Mouse (Mus musculus) spleen, adult 12 weeks (tissue): Measurements from ENCODE around the gene Usp47.

Source experiments
- DNase-seq: peaks from one replicate; pipeline ENCODE4 v3.0.0; 2022; ENCODE audit warnings: low spot score

Gene Usp47

DNA sequence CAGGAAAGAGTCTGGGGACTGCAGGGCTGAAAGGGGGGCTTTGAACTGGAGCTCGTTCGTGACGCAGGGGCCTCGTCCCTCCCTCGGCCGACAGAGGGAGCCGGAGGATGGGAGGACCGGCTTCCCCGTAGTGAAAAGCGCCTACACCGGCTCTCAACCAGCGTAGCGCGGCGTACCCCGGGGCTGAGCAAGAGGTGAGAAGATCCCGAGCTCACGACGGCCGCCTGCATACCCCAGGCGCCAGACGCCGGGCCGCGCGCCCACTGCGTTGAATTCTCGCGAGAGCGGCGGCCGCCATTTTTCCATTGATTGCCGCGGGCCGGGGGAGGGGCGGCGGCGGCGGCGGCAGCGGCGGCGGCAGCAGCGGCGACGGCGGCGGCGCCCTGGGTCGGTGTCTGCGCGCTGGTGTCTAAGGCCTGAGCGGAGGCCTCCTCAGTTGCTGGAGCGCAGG, at the start of gene Usp47:
Usp47 (plus strand) TSS at position 355 of the 451 bp plus-strand sequence.
- DNase-seq = peak; percentile 80

DNA sequence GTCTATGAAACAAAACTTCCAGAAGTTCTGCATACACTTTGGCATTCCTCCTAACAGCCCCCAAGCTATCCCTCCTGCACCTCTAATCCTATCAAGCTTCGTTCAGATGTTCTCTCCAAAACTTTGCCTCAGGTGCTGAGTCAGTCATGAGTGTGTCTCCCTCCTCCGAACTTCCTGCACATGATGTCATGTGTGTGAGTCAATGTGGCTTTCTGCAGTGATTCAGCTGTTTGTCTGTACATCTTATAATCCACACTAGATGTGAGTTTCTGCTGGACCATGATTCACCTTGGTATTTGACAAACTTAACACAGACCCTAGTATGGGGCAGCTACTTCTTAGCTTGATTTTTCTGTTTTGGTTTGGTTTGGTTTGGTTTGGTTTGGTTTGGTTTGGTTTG, 46.9 kb upstream of the Usp47 start:
- no peak for DNase-seq

DNA sequence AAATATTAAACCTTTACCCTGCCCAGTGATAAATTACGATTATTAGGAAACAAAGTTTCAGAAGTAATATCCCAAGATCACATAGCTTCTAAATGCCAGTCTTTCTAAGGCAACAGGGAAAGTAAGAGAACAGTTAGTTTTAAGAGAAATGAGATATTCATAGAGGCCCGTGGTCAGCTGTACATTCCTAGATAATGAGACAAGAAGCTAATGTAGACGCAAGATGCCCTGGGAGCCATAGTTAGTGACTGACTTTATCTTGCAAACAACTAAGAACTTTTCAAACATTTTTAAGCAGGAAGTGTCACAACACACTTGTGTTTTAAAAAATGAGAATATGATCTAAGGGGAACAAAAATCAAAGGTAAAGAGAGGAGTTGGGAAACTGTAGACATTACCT, 45.4 kb upstream of the Usp47 start:
- no peak for DNase-seq

DNA sequence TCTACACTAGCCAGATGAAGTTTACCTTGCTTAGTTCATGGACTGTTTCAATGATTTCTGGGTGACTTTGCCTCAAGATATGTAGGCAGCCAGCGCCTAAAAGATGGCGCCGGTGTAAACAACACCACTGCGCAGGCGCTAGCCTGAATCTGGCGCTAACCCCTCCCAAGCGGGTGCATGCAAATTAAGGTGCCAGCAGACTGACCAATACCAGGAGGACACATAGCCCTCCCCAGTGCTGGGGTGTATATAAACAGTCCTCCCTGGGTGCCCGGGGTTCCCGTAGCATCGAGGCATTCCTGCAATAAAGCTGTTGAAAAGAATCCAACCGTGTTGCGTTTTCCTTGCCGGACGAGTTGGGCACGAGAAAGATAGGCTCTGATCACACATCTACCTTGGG, 41.0 kb upstream of the Usp47 start:
- no peak for DNase-seq

DNA sequence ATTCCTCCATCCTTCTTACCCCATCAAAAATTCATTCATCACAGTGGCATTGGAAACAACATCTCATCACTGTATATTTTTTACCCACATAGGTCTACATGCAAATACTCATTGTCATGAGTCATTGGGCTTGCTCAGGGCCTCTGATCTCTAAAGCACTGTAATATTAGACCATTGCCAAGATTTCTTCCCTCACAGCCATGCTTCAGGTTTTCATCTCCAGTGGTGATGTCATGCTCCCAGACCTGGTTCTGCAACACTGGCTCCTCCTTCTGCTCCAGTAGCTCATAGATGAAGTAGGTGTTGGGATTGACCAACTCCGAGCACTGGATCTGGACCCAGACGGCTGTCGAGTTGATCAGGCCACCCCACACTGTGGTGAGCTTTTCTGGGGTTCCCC, 38.8 kb upstream of the Usp47 start:
- DNase-seq = no peak

DNA sequence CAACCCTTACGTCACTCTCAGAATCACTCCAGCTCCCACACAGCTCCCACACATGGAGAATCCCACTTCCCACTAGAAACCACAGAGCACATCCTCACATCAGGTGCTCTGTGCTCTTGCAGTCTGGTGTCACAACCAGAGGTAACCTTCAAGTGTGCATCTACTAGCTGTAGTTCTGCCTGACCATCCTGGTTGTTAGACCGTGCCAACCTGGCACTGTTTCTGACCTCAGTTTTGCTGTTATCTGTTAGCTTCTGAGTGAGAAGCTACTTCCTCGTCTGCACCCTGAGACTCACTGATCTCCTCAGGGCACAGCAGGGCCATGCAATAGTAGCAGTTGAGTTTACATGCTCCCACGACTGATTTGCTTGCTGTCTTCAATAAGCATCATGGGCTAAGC, 38.0 kb upstream of the Usp47 start:
- DNase-seq = no peak

DNA sequence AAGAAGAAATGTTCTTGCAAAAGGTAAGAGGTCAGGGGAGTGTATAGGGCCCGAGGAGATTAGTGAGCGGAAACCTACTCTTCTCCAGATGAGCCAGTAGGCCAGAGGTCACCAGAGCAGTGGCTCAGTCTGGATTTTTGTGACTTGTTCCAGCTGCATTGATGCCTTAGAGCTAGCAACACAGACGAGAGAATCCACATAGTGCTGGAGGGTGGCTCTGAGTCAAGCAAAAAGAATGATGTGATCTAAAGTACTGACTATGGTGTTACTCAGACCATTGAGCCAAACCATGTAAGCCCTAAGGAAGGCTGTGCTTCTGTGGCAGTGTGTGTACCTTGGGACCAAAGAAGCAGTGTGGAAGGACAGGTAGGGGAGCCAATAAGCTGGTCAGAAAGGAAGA, 36.4 kb upstream of the Usp47 start:
- DNase-seq = no peak

DNA sequence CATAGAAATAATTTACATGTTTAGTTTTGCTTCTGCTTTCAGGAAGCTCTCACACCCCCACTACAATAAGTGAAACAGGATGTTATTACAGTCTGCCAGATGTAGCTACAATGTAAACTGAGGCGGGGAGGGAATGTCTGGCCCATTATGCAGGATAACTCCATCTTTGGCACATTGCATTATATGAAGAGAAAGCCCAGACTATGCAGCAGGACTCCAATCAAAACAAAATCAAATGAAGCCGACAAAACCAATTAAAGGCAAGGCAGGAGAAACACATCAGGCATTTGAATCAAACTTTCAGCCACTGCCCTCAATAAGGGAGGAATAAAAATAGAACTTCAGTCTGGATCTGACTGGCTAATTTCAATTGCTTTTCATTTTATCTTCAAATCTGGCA, 25.9 kb upstream of the Usp47 start:
- no peak for DNase-seq

DNA sequence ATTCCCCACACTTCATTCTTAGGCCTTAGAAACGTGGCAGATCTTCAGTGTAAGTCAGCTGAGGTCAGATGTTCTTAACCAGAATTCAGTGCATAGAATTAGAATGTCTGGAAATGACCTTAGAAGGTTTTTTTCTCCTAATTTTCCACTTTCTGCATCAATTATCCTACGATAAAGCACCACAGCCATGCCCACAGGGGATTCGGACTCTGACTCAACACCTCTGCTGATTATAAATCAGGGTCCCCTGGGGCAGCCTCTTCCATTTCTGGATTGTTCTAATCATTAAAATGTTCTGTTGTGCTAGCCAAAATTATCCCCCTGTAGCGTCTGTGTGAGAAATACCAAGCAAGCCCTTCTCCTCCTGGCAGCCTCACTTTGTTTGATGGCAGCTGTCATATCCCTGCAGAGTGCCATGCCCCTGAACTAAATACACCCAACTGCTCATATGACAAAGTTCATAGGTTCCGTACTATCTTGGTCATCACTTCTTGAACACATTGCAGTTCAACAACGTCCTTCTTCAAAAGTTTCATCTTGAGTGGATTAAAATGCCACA, 24.8 kb upstream of the Usp47 start:
- DNase-seq = no peak

DNA sequence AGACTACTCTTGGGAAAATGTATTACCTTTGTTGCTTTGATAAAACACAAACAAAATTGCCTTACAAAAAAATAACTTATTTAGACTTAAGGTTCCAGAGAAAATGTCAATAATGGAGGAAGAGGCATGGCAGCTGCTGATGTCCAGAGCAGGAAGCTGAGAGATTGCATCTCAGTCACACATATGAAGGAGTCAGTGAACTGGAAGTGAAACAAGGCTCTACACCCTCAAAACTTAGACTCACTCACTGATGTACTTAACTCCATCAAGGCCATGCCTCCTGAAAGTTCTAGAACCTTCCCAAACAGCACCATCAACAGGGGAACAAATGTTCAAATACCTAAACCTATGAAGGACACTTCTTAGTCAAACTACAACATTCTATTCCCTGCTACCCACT, 23.9 kb upstream of the Usp47 start:
- DNase-seq = no peak

DNA sequence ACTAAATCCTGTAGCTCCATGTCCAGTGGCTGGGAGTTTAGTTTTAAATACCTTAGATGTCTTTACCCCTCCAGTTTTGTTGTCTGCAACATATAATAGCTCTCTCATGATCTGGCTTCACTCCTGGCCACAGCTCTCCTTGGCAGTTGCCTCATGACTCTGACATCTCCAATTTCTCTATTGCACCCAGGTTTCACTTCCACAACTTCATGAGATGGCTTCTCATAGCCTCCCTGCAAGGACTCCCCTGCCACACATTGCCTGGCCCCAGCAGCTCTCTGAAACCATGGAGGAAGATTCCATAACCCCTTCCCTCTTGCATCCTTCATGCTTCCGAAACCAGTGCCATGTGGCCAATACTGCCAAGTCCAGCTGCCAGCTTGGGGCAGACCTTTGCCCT, 23.1 kb upstream of the Usp47 start:
- no peak for DNase-seq

DNA sequence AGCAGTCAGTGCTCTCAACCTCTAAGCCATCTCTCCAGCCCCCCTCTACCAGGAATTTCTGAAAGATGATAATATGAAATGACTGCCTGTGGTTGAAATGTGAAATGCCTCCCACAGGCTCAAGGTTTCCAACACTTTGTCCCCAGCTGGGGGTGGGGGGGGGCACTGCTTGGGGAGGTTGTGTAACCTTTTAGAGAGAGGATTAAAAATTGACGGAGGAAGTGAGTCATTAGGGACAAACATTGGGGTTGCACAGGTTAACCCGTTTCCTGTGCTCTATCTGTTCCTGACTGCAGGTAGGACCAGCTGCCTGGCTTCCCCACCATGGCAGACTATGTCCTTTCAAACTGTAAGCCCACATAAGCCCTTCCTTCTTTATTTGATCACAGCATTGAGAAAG, 12.8 kb upstream of the Usp47 start:
- no peak for DNase-seq

DNA sequence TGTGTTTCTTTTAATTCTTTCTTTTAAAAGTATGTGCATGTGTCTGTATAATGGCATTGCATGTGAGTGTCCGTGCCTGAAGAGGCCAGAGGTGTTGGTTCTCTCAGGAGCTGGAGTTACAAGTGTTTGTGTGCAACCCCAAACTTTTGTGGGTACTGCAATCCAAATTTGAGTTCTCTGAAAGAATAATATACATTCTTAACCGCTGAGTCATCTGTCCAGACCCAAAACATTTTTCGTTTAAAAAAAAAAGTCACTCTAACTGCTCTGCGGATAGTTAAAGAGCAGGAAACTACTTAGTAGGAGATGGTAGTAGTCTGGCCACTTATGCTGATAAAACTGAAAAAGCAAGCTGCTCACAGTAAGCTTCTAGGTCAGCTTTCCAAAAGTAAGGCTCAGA, 12.3 kb upstream of the Usp47 start:
- DNase-seq = no peak

DNA sequence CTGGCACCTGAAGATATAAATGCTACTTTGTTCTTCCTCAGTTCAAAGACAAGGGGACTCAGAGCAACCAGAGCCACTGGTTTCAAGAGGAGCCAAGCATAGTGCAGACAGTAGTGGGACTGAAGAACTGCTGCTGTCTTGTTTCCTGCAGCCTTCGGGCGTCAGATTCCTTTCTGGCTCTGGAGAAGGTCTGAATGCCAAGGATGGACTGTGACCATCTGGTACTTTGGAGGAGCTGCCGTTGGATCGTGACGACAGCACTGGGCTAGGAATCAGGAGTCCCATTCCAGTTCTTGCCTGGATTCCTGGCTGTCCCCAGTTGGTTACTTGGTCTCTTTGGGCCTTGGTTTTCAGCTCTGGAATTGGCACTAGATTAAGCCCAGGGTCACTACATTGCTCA, 11.2 kb upstream of the Usp47 start:
- DNase-seq = no peak

DNA sequence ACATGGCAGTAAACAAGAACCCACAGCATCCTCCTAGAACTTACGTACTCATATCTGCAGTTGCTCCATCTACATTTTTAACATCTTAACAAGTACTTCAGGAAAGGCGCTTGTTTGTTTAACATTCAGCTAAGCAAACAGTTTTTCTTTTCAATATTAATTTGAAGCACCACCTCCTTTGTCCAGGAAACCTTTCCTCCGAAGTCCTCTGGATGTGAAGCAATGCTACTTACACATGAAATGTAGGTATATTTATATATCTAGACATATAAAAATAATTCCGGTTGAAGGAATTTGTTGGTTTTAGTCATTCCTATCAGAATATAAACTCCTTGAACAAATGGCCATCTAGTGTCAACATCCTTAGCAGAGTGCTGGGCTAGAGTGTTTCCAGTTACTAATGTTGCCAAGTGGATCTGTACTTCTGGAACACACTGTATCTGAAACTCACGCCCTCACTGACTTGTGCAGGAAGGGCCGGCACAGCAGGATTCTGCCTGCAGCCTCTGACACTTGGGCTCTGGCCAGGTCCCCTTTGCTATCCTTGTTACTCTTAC, 10.6 kb upstream of the Usp47 start:
- no peak for DNase-seq

DNA sequence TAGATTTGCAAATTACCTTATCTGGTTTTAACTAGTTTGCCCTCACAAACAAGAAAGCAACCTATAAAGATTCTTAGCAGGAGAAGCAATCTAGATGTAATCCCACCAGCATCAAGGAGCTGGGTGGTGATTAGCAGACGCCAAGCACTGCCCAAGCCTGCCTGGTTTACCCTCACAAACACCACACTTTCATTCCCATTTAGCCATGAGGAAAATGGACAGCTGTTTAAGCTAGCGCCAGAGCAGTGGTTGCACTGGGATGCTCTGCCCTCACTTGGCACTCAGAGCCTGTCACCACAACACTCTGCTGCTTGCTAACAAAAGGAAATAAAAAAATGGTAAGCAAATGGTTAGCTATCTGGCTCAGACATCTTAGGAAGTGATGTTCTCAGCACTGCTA, 9.2 kb upstream of the Usp47 start:
- no peak for DNase-seq

DNA sequence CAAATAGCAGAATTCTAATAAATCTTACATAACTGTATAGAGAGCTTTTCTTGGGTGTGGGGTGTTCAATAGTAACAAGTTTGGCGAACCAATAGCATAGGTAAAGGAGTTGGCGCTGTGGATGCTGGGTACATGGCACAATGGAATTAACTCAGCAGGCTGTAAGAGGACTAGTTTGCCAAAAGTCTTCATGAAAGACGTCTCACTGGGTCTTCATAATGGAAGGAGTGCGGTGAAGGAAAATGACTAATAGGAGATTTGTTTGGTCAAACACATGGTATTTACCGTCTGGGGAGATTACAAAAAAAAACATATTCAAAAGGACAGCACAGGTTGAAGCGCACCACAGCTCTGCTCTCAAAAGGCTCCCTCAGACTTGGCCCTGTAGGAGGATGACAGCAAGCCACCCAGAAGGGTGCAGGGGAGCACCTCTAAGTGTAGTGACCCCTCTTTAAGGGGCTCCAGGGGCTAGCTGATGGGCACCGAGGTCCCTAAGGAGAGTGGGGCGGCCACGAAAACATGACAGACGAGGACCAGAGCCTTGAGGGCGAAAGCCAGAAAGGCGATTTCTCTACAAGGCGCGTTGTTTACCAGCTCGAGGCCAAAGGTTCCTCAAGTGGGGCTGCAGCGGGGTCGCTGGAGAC, 676 bp upstream of the Usp47 start:
- no peak for DNase-seq

DNA sequence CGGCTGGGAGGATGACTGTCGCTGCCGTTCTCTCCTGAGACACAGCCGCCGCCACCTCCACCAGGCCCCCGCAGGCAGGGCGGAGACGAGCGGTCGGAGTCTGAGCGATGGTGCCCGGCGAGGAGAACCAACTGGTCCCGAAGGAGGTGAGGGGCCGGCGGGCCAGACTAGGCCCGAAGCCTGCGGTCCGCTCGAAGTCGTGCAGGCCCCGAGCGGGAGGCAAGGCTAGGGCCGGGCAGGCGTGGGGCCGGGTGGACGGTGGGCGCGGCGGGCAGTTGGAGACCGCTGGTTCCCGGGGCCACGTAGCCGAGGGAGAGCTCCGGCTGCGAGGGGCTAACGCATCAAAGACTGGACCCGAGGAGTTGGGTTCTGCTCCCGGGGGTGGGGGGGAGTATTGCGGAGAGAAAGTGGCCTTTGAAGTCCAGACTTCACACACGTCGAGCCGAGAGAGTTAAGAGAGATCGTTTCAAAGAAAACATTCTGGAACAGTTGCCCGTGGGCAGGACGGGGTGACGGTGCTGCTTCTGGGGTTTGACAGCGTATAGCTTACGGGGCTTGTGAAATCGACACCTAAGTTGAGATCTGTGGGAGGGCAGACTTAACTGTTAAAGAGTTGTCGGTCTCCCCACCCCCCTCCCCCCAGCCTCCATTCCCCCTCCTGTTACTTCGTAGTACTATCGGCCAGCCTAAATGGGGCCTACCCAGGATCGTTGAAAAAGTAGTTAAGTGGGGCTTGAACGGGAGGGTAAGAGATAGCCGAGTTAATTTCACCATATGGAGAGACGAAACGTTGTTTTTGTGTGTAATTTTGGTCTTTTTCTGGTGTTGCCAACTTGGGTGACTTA, 519 bp downstream of the Usp47 start:
- peak; percentile 57 for DNase-seq

DNA sequence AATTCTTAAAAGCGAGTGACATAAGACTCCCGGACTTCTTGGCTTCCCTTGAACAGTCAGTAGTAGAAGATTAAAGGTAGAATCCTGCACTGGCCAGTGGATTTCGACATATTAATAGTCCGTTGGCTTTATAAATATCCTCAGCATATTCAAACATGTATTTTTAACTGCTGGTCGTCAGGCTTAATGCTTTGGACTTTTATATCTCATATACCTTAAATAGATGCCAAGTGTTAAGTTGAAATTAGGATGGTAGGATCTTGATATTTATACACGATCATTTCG, 1.1 kb downstream of the Usp47 start:
- DNase-seq = no peak

DNA sequence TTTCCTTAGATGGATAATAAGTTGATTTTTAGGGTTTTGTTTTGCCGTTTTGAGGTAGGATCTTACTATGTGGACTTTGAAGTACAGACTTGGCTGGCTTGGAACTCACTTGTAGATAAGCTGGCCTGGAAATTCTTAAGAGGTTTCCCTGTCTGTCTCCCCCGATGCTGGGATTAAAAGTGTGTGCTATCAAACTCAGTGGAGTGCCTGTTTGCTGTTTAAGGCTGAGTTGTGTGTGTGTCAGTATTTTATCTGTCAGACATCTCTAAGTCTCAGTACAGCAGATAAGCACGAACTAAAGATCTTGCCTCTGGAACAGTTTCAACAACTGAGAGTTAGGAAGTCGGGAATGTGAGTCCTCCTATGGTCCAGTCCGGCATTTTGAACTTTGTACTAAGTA, 1.6 kb downstream of the Usp47 start:
- DNase-seq = no peak

DNA sequence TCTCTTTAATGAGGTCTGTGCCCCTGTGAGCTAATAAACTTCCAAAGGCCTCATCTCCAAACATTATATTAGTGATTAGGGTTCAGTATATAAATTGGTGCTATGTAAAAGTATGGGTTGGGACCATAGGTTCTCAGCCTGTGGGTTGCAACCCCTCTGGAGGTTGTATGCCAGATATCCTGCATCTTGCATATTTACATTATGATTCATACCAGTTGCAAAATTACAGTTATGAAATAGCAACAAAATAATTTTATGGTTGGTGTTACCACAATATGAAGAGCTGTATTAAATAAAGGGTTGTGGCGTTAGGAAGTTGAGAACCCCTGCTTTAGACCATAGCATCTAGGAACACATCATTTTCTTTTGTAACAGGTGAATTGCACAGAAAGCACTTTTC, 7.3 kb downstream of the Usp47 start:
- no peak for DNase-seq

DNA sequence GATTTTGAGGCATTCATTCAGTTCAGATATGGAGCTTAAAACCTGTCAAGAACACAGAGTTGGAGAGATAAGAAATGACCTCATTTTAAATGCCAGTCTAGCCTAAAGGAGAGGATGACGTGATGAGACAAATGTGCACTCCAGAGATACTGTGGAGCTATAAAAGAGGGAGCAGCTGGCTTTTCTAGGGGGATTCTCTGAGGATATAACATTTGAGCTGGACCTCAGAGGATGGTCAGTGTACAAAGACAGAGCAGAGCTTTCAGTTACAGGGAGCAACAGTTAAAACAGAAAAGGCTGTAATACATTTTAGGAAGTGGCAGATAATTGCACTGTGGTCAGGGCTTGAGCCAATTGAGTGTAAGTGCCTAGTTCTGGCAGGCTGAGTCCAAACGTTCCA, 12.5 kb downstream of the Usp47 start:
- DNase-seq = no peak

DNA sequence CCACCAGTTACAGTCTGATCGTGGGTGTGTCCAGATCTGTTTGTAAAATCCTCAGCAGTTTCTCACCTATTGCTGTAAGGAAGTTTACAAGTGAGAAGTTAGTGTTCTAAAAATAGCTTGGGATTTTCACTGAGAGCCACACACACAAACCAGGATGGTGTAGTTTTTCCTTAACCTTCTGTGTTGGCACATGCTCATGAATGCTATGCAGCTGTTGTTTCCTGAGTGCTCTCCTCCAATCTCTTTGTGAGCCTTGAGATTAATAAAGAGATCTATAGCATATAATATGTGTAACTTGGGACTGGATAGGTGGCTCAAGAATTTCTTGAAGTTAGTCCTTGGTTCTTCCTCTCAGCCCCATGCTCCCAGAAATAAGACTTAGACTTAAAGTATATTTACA, 13.3 kb downstream of the Usp47 start:
- DNase-seq = no peak
